Mouse (Mus musculus) R1 (cell line): ENCODE results near the gene T2.
"Not testable (repeated sequence)": the region's sequence is repeated elsewhere in the genome, so short reads cannot be mapped to it uniquely, and the experiment has no call there.

Source experiments
- DNase-seq: peaks from one replicate; pipeline ENCODE4 v3.0.0-alpha.2; 2018; ENCODE audit warnings: low read depth, low spot score

The T2 gene

DNA sequence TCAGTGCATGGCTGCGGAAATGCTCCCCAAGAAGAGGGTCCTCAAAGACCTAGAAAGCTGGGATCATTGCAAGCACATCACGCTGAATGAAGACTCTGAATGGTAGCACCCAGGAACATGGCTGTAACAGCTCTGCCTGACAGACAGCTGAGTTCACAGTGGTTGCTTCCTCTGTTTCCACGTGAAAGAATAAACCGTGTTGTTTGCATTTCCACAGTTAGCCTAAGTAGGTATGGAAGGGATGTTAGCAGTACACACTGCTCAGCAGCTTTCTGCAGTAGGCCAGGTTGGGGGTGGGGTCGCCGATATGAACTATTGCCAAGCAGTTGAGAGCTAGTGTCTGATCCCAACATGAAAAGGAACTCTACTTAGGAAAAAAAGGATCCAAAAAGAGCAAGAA is at the start of gene T2:
Gene T2, plus strand, starts transcription at position 301 of the 400 bp plus-strand sequence.
- DNase-seq: no peak

DNA sequence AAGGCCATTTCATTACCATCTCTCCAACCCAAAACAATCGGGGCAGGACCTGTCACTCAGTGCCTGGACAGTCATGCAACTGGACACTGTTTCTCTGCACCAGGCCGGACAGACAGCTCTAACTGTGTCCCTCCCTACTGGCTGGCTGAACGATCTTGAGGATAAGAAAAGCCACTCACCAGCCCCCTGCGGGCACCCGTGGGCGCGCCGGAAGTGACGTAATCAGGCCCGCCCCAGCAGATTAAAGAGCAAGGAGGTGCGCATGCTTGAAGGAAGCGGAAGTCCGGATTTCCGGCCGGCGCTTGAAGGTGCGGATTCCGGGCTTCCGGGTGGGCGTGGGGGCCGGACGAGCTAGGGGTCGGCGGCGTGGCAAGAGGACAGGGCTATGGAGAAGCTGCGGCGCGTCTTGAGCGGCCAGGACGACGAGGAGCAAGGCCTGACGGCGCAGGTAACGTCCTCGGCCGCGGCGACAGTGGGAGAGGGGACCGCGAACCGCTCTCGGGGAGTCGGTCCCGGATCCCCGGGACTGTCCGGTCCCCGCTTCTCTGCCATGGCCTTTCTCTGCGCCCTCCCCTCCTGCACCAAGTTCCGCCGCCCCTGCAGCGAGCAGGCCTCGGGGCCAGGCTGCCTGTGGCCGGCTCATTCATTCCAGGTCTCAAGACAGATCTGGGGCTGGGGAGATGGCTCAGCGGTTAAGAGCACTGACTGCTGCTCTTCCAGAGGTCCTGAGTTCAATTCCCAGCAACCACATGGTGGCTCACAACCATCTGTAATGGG is 44.8 kb upstream of the T2 start, which contains the start of gene Sft2d1:
Gene Sft2d1, plus strand, starts transcription at position 265 of the 777 bp plus-strand sequence.
- peak; percentile 95 for DNase-seq

DNA sequence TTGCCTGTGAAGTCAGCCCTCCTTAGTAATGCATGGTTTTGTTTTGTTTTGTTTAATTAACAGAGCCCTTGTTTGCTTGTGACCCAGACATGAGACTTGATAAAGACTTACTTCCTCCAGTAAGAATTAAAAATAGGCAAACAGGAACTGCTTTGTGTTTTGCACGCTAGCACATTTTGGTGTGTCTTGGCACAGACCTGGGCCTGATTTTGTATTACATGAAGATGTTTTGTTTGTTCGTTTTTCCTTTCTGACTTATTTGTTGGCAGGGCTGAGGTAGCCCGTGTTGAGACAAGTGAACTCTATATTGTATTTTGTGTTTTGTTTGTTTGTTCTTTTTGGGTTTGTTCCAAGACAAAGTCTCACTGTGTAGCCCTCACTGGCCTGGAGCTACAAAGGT is 44.0 kb upstream of the T2 start:
- DNase-seq: no peak

DNA sequence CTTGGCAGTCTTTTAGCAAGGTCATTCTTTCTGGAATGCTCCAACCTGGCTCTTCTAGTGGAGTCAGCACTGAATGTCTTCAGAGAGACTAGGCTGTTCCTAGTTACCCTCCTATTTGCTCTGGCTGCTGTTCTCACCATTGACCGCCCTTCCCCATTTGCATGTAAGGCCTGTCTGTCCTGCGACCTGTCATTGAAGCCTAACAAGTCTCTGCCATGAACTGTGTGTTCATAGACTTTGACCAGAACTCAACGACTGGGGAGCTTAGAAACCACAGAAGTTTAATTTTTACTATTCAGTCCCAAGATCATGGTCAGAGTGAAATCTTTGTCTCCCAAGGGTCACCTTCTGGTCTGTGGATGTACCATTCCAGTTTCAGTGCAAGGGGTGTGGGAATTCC is 41.8 kb upstream of the T2 start:
- no peak for DNase-seq

DNA sequence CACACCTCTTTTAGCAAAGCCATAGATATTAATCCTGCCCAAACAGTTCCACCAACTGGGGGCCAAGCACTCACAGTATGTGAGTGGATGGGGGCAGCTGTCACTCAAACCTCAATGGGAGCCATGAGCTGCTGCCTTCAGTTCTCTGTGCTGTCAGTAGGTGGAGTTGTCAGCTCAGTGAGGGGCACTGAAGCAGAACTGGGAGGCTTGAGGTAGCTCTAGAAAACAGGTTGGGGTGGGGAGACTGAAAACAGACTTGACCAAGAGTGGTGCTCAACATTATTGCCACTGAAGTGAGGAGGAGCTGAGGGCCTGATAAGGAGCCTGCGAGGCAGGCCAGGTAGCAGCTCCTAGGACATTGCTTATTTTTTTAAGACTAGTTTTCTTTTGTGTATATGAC is 39.5 kb upstream of the T2 start:
- DNase-seq: peak; percentile 62

DNA sequence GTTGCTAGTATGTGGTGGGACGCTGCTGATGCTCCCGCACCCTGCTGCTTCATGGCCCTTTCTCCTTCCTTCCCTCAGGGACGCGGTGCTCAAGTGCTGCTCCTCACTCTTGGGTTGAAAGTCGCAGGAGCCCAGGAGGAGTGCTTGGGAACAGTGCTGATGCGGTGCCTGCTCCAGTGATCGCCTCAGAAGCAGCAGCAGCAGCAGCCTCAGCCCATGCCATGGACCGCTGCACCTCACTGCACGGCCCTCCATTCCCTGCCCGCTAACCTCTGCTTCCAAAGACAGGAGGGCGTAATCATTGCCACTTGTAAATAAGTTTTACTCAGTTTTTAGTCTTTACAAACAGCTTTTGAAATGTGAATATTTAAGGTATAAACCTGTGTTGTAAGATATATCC is 28.9 kb upstream of the T2 start:
- DNase-seq: not testable (repeated sequence)

DNA sequence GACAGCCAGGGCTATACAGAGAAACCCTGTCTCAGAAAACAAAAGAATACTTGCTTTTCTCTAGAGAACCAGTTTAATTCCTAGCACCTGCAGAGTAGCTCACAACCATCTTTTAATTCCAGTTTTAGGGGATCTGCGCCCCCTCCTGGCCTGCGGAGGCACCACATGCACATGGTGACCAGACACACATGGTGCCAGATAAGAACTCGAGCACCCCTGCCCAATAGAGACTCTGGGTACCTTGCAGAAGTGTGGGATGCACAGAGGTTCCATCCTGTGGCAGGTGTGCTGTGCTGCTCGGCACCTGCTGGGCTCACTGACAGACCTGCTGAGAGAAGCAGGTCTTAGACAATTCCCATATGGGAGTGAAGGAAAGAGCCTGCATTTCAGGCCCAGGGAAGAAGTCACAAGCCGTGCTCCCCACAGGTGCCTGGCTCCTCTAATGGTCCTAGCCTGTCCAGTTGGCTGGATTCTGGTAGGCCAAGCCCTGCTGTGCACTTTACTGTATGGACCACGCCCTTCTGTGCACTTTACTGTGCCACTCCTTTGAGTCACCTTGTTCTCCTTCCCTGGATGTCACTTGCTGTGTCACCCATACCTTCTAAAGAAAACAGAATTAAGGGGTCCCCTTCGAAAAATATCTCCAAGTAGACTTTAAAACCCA is 27.1 kb upstream of the T2 start:
- peak; percentile 79 for DNase-seq

DNA sequence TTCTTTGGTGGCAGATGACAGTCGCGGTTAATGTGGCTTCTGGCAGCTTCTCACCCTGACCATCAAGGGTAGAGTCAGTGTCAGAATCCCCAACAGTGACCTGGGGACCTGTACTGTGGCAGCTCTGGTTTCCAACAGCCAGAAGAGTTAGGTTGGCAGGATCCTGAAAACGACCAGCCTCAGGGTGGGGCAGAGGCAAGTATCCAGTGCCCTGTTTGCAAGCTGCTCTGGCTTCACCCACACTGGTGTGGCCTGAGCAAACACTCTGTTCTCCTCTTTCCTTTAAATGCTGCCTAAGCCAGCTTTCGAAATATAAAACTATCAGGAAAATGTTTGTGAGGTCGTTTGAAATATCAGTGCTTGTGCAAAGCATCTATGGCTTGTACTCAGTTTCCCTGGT is 25.2 kb upstream of the T2 start:
- no peak for DNase-seq

DNA sequence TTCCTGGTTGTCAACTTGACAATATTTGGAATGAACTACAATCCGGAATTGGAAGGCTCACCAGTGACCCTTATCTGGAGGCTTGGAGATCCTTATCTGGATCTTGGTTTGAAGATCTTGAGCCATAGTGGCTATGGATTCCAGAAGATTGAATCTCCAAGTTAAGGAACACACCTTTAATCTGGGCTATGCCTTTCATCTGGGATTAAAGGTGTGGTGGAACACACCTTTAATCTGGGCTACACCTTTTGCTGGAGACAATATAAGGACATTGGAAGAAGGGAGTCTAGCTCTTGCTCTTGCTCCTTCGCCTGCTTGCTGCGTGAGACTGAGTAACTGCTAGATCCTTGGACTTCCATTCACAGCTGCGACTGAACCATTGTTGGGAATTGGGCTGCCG is 18.6 kb upstream of the T2 start, which contains the start of gene Prr18:
Gene Prr18, plus strand, starts transcription at position 301 of the 400 bp plus-strand sequence.
- not testable (repeated sequence) for DNase-seq

DNA sequence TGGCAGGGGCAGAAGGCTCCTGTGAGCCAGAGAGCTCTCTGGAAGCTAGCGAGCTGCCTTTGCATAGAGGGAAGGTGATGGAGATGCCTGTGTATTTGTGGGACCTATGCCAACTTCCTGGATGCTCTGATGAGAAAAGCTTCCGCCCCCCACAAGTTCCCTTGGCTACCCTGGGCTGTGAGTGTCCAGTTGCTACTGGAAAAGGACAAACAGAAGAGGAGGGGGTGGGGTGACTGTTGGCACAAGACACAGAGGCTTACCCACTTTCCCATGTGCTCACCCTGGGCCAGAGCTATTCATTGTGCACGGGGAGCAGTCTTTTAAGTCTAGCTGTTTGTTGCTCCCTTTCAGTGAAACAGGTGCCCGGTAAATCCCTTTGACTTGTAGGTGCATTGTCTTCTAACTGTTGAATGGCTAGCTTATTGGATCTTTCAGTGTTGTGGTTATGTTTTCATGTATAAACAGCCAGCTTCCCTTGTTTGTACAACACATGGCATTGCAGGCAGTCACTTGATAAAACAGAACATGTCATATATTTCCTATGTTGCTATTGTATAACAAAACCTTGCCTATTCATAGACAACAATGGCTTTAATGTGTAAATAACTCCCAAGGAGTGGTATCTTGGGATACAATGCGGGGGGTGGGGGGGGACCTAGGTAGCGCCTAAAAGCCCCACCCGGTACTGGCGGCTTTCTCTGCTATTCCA is 16.0 kb upstream of the T2 start:
- no peak for DNase-seq

DNA sequence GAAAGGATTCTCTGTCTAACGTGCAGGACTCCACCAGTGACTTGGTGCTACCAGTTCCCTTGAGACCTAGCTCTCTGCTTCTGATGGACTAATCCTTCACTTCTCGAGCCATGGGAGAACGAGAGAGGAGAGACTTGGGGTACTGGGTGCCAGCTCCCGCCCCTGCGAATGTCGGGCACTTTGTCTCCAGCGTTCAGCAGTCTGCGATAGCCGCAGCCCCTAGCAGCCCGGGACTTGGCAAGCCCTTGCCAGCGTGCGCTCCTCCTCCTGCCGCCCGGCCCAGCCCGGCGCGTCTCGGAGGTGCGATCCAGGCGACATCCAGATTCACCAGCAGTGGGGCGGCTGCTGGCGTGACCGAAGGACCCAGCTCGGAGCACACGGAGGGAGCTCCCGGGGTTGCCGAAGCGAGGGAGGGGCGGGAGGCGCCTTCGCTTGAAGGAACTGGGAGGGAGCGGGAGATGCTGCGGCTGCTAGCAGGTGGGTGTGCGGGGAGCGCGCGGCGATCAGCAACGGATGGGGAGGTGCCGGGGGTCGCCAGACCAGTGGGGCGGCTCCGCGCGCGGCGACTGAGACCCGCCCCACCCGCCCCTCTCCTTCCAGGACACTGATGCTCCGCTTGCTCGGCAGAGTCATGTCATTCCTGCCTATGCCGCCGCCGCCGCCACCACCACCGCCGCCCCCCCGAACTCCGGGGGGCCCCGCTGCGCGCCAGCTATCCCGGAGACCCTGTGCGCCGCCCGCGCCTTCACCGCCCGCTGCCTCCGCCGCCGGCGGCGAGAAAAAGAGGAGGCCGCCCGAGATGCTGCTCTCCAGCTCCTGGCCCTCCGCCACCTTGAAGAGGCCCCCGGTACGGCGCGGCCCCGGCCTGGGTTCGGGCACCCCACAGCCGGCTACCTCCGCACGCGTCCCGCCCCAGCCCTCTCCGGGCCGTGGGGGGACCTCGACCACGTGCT is 15.1 kb upstream of the T2 start:
- DNase-seq: peak; percentile 56

DNA sequence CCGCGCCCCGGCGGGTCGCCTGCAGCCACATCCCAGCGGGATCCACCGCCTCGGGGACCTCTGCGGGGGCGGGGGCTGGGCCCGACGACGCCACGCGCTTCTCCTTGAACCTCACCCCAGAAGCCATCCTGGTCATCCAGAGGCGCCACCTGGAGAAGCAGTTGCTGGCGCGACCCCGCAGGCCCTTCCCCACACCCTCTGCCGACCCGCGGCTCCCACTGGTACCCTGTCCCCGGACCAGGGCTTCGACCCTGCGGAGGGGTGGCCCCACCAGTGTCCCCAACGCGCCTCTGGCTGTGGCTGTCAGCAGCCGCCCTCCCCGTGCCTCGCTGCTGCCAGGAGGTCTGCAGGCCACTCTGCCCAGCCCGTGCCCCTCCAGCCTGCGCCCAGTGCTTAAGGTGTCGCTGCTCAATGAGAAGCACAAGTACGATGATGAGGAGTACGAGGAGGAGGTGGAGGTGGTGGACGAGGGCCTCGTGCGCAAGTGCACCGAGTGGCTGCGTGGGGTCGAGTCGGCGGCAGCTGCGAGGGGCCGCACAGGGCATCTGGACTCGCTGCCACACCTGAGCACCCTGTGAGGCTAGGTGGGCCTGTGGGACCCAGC is 14.3 kb upstream of the T2 start:
- DNase-seq: no peak

DNA sequence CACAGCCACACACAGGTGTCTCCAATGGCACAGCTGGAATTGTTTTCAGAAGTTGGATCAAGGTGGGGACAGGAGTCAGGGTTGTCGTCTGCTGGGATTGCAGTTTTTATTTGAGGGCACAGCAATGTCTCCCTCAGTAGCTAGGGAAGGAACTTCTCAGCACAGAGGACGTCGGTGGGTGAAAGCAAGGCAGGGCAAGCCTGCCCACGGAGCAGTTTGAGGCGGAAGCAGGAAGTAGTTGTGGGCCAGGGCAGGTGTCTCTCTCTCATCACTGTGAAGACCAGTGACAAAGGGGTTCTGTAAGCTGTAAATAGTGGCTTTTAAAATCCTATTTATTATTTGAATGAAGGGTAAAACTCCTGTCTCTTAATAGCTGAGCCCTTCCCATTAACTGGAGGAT is 13.1 kb upstream of the T2 start:
- no peak for DNase-seq

DNA sequence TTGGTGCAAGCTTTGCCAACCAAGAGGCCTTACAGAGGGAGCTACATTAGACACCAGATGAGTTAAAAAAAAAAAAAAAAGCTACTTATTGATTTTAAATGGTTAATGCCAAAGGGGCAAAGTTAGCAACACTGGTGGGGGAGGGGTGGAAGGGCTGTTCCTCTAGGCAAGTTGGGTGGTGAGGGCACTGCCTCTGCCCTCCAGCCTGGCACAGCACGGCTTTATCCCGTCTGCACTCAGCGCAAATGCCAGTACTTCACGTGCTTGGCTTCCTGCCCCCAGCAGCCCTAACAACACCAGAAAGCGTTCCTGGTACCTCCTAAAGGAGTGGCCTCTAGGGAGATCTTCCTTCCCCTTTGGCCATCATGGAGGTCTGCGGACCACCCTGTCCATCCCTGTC is 12.4 kb upstream of the T2 start:
- no peak for DNase-seq

DNA sequence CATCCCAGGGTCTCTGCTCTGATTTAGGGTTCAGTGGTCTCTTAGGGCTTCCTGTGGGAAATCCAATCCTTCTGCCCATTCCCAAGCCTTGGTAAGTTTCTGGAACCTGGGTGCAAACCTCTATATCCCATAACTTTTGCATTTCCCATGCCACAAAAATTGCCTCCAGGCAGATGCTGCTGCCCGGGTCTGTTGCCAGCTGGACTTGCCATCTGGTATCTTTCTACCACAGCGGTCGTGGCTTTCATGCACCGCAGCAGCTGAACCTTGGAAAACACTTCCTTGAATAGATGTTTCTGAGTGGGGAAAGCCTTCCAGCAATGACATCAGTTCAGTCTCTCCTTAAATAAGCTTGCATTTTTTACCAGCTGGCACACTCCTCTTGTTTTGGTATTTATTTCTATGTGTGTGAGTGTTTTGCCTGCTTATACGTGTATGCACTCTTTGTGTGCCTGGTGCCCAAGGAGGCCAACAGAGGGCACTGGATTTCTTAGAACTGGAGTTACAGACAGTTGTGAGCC is 8.0 kb upstream of the T2 start:
- no peak for DNase-seq

DNA sequence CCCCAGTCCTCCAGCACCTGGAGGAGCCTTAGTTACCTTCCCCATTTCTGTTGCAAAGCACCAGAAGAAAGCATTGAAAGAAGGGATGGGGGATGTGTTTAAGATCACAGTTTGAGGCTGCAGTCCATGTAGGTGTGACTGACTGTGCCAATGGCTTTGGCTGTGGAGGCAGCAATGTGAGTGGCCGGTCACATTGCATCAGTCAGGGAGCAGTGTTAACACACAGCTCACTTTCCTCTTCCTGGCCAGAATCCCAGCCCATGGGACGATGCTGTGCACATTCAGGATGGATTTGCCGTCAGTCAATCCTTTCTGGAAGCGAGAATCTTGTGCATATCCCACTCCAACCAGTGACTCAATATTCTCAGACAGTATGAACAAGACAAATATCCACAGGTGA is 6.9 kb upstream of the T2 start:
- DNase-seq: no peak

DNA sequence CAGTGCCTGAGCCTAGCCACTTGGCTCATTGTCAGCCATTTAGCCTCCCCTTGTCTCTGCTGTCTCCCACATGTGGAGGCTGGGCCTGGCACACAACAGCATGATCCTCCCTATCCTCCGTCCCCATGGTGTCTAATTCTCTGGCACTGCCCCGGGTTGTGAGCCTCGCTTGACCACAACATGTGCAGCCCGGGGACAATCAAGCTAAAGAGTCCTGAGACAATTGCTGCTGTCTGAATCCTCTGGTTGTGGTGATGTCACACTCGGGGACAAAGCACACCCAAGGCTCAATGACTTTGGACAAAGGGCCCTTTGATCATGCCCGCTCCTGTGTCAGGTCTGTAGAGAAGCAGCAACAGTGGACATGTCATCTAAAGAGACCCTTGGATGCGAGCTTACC is 4.7 kb upstream of the T2 start:
- DNase-seq: no peak

DNA sequence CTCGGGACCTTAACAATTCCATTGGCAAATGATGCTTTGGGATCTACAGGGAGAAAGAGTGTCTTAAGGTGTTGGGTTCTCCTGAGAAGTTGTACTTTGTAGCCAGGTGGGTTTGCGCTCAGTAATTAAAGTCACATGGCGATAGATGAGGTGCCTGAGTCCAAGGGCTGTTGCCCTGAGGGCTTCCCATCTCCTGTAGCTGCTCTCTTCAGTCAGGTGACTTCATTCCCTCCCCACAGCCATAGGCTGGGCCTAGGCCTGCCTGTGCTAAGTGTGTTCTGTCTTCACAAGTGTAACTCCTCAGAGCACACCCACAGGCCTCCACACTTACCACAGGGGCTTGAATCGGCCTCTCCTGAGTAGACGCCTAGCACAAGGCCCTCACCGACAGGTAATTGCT is 1.7 kb downstream of the T2 start:
- no peak for DNase-seq

DNA sequence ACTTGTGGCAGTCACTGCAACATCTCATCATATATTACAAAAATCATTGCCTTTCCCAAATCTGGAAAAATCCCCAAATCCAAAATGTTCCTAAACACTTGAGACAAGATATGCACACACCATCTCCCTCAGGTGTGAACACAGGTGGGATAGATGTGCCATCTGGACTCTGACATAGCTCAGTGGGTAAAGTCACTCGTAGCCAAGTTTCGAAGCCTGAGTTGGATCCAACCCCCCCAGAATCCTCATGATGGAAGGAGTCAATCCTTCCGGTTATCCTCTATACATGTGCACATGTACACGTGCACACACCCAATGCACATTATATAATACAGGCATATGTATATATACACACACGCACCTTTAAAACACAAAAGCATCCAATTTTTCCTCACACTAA is 5.1 kb downstream of the T2 start:
- DNase-seq: no peak

DNA sequence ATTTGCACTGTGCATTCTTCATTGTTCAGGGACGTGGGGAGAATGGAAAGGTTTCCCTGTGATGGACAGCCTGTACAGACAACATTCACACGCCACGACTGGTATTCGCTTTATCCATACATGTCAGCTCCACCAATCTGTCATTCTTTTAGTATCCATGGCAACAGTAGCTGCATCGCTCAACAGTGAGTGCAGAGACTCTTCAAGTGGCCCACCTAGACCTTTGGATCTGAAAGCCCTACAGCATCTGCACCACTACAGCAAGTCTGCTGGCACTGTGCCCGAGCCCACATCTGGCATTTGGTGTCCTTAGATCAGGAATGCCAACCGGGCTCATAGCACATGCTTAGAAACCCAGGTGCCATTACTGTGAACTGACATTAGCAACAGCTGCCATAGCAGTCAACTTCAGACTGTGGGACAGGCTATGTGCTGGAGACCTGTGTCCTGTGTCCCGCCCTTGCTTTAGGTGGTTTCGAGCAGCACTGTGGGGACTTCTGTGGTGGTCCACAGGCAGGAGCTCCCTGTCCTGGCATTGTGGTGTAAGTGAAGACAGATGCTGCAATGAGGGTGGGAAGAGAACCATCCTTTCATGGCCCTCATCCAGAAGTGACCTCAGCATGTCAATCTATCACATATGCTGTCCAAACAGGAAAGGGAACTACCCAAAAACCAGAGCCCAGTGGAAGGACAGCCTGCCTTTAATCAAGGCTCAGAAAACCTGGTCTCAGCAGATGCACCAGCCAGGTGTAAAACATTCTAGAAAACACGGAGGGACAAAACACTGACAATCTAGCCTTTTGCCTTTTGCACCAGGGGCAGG is 5.7 kb downstream of the T2 start:
- no peak for DNase-seq
